Mouse (Mus musculus) G1E (cell line): ENCODE measurements around the gene Trpv3.

Experiments used
- CTCF ChIP-seq: IDR thresholded peaks from 2 replicates; pipeline ENCODE4 v1.5.1; 2012; ENCODE audit warnings: low read depth, low read length, inconsistent platforms, mixed read lengths
- GATA1 ChIP-seq: IDR thresholded peaks from 2 replicates; pipeline ENCODE4 v1.6.1; 2012; ENCODE audit warnings: borderline replicate concordance, low read length, inconsistent platforms, mixed read lengths
- GATA2 ChIP-seq: IDR thresholded peaks from 2 replicates; pipeline ENCODE4 v1.6.1; 2012; ENCODE audit warnings: low read depth, low read length, inconsistent platforms, borderline replicate concordance
- TAL1 ChIP-seq: conservative IDR thresholded peaks from 2 replicates; pipeline ENCODE4 v1.6.1; 2012; ENCODE audit warnings: low read depth, low read length, inconsistent platforms, mixed read lengths

GRCm38 (mm10) chr11:73228881-73229280 lies 38.3 kb upstream of the Trpv3 start:
- TF ChIP-seq CTCF (no peak), TAL1 (no peak), GATA1 (no peak), GATA2 (no peak)
